Comparison of ENCODE assay signal across 10 mouse cellular contexts in genomic region chr15:12433893-12434599, GRCm38 (mm10).
A peak's percentile ranks its signal among the peaks of the same experiment; 100 is the strongest.
DNase-seq lines count a peak whose midpoint lies in the region; ATAC-seq and TF ChIP-seq lines count a peak whose summit lies in the region.
"Had no signal": no experiment of that assay in that cellular context is flagged by ENCODE, and none has a peak within 500 bp of the region (broad histone marks: within the 10 kb centered on the region; RNA-seq: fewer than 3 reads in every experiment).

No protein-coding gene starts in this region.

- TF ChIP-seq CTCF in heart, postnatal 0 days (IDR thresholded peaks at IDR 0.05; ENCODE audit: low read depth): no peak
- no peak for TF ChIP-seq CTCF in liver, postnatal 0 days (IDR thresholded peaks at IDR 0.05; ENCODE audit: low read depth)
- TF ChIP-seq CTCF in cerebellum, adult 2 months (IDR thresholded peaks at IDR 0.05; ENCODE audit: borderline replicate concordance, insufficient read depth, low read depth, low read length): no peak

- no peaks in the 10 kb centered on the region for H3K27me3 ChIP-seq in heart, postnatal 0 days (ENCODE audit: control insufficient read depth, insufficient read depth, low read length)
- H3K27me3 ChIP-seq in liver, postnatal 0 days (ENCODE audit: insufficient read depth, low read length): no peaks in the 10 kb centered on the region
- no peaks in the 10 kb centered on the region for H3K27me3 ChIP-seq in liver, embryonic 12.5 days (replicated peaks)
- no peaks in the 10 kb centered on the region for H3K27me3 ChIP-seq in embryonic facial prominence, embryonic 15.5 days
- no peaks in the 10 kb centered on the region for H3K27me3 ChIP-seq in cerebellum, adult 2 months (ENCODE audit: control insufficient read depth, insufficient read depth, low read length)

- ATAC-seq in heart, postnatal 0 days (ENCODE audit: insufficient read depth, low read depth): no peak
- ATAC-seq in liver, postnatal 0 days: no peak
- no peak for ATAC-seq in liver, embryonic 12.5 days
- ATAC-seq in embryonic facial prominence, embryonic 15.5 days (ENCODE audit: insufficient number of reproducible peaks, low FRiP score, low TSS enrichment, low read depth): peak; percentile 27

- no peak overlapping the region for H3K4me2 ChIP-seq in heart, postnatal 0 days (ENCODE audit: low read depth, low read length)
- peak overlapping the region; percentile 6; the same call in 1 of the 2 replicates for H3K4me2 ChIP-seq in liver, postnatal 0 days (ENCODE audit: low read depth, low read length)
- no peak overlapping the region for H3K4me2 ChIP-seq in liver, embryonic 12.5 days
- no peak overlapping the region; the same call in 1 of the 2 replicates for H3K4me2 ChIP-seq in embryonic facial prominence, embryonic 15.5 days (replicated peaks)
- H3K4me2 ChIP-seq: liver, embryonic 11.5 days had no signal

- H3K4me3 ChIP-seq in heart, postnatal 0 days (ENCODE audit: low read depth, low read length): no peak overlapping the region
- no peak overlapping the region for H3K4me3 ChIP-seq in liver, postnatal 0 days (ENCODE audit: low read depth, low read length)
- no peak overlapping the region for H3K4me3 ChIP-seq in liver, embryonic 12.5 days
- H3K4me3 ChIP-seq in embryonic facial prominence, embryonic 15.5 days (replicated peaks): no peak overlapping the region
- H3K4me3 ChIP-seq in cerebellum, adult 2 months (replicated peaks; ENCODE audit: insufficient read depth, low read depth, low read length): no peak overlapping the region

- peaks cover 10% of the 10 kb centered on the region; the same call in 1 of the 2 replicates for H3K36me3 ChIP-seq in heart, postnatal 0 days (replicated peaks; ENCODE audit: control insufficient read depth, insufficient read depth, low read length)
- H3K36me3 ChIP-seq in liver, postnatal 0 days (replicated peaks; ENCODE audit: insufficient read depth, low read length): no peaks in the 10 kb centered on the region
- no peaks in the 10 kb centered on the region for H3K36me3 ChIP-seq in liver, embryonic 12.5 days
- H3K36me3 ChIP-seq in embryonic facial prominence, embryonic 15.5 days: no peaks in the 10 kb centered on the region

- TF ChIP-seq EP300 in heart, postnatal 0 days (IDR thresholded peaks at IDR 0.05; ENCODE audit: low read depth): no peak
- TF ChIP-seq EP300 in liver, postnatal 0 days (IDR thresholded peaks at IDR 0.05; ENCODE audit: low read depth): no peak

- TF ChIP-seq POLR2A in cerebellum, adult 2 months (IDR thresholded peaks at IDR 0.05; ENCODE audit: borderline replicate concordance, insufficient read depth, low read length): no peak

- H3K9me3 ChIP-seq in heart, postnatal 0 days (replicated peaks; ENCODE audit: control insufficient read depth, low read length): no peaks in the 10 kb centered on the region
- no peaks in the 10 kb centered on the region for H3K9me3 ChIP-seq in liver, postnatal 0 days (ENCODE audit: low read length)
- no peaks in the 10 kb centered on the region for H3K9me3 ChIP-seq in liver, embryonic 12.5 days (replicated peaks)
- no peaks in the 10 kb centered on the region for H3K9me3 ChIP-seq in embryonic facial prominence, embryonic 15.5 days (replicated peaks)

- no peak overlapping the region for H3K9ac ChIP-seq in heart, postnatal 0 days (replicated peaks; ENCODE audit: low read depth, low read length)
- H3K9ac ChIP-seq in liver, postnatal 0 days (replicated peaks): no peak overlapping the region
- H3K9ac ChIP-seq in liver, embryonic 12.5 days: no peak overlapping the region
- H3K9ac ChIP-seq in embryonic facial prominence, embryonic 15.5 days: no peak overlapping the region

- WGBS in heart, postnatal 0 days: 59% methylated on average over 19 of the region's 19 CpGs
- 56% methylated on average over 19 of the region's 19 CpGs for WGBS in liver, postnatal 0 days (ENCODE audit: insufficient replicate concordance)
- 57% methylated on average over 19 of the region's 19 CpGs for WGBS in liver, embryonic 12.5 days (ENCODE audit: insufficient replicate concordance)
- 34% methylated on average over 19 of the region's 19 CpGs for WGBS in embryonic facial prominence, embryonic 15.5 days
- WGBS in cerebellum, adult 2 months: 79% methylated on average over 19 of the region's 19 CpGs

- peak overlapping the region; percentile 4; the same call in 1 of the 2 replicates for H3K27ac ChIP-seq in heart, postnatal 0 days (ENCODE audit: low read depth)
- H3K27ac ChIP-seq in liver, postnatal 0 days (ENCODE audit: low read depth): no peak overlapping the region
- H3K27ac ChIP-seq in liver, embryonic 12.5 days: no peak overlapping the region
- H3K27ac ChIP-seq in embryonic facial prominence, embryonic 15.5 days (replicated peaks): peak overlapping the region; percentile 72
- H3K27ac ChIP-seq in cerebellum, adult 2 months (ENCODE audit: insufficient read depth, low read length): no peak overlapping the region

- DNase-seq in heart, postnatal 0 days (ENCODE audit: low spot score): no peak
- DNase-seq in heart, adult 9 months (ENCODE audit: low spot score in 2 of 2): no peak
- no peak for DNase-seq in liver, postnatal 0 days
- peak; percentile 45 to 64 for DNase-seq in lung, postnatal 4 days
- no peak for DNase-seq in spleen, postnatal 14 days (ENCODE audit: low spot score in 2 of 2)
- DNase-seq in cerebellum, adult 2 months: no peak
- DNase-seq: cerebellum, postnatal 36 days had no signal

- no peaks in the 10 kb centered on the region for H3K4me1 ChIP-seq in heart, postnatal 0 days (ENCODE audit: control insufficient read depth, insufficient read depth)
- peaks cover 12% of the 10 kb centered on the region; the same call in 1 of the 2 replicates for H3K4me1 ChIP-seq in liver, postnatal 0 days (ENCODE audit: insufficient read depth)
- H3K4me1 ChIP-seq in liver, embryonic 12.5 days: peaks cover 16% of the 10 kb centered on the region; the same call in 1 of the 2 replicates
- peaks cover 41% of the 10 kb centered on the region for H3K4me1 ChIP-seq in embryonic facial prominence, embryonic 15.5 days
- H3K4me1 ChIP-seq in cerebellum, adult 2 months (ENCODE audit: control insufficient read depth, insufficient read depth, low read length): no peaks in the 10 kb centered on the region

Comparison
In these comparisons a context has a peak if more than half of its experiments do, and no peak if none do; other contexts are left out.
1. DNase-seq: peak in lung, postnatal 4 days (2 of 2); none in heart, postnatal 0 days (single experiment), heart, adult 9 months (0 of 2), liver, postnatal 0 days (single experiment), spleen, postnatal 14 days (0 of 2) and cerebellum, adult 2 months (0 of 2).
2. H3K27ac ChIP-seq: peak in heart, postnatal 0 days (single experiment) and embryonic facial prominence, embryonic 15.5 days (single experiment); none in liver, postnatal 0 days (single experiment), liver, embryonic 12.5 days (single experiment) and cerebellum, adult 2 months (single experiment).